Mouse (Mus musculus): ENCODE data around the gene Tex48. TPM values are rescaled to one million over a fixed set of nuclear protein-coding genes. Genes with fewer than 3 reads are reported as not detected.

The Tex48 gene
- total and polyA plus RNA-seq, 3 experiments = not detected

Other genes starting within 250 kb of the Tex48 start
- 19.3 and 28.0 TPM in 2 replicates for gene Akna, start 219.1 kb downstream of the Tex48 start, total RNA-seq (2012; rRNA removed)
- 5.1 and 6.5 TPM in 2 replicates for gene Akna, start 219.1 kb downstream of the Tex48 start, total RNA-seq (2014; rRNA removed)
- 28.5 and 37.5 TPM in 2 replicates for gene Akna, start 219.1 kb downstream of the Tex48 start, polyA plus RNA-seq (2012; ENCODE audit: insufficient read length, low read depth)
- gene Whrn, start 126.4 kb downstream of the Tex48 start, total RNA-seq (2012; rRNA removed) = 2.8 and 4.5 TPM in 2 replicates
- gene Whrn, start 126.4 kb downstream of the Tex48 start, total RNA-seq (2014; rRNA removed) = 0.72 and 0.99 TPM in 2 replicates
- gene Whrn, start 126.4 kb downstream of the Tex48 start, polyA plus RNA-seq (2012; ENCODE audit: insufficient read length, low read depth) = 9.4 and 9.6 TPM in 2 replicates
- gene Atp6v1g1, start 77.7 kb downstream of the Tex48 start, total RNA-seq (2012; rRNA removed) = 70.4 and 78.7 TPM in 2 replicates
- gene Atp6v1g1, start 77.7 kb downstream of the Tex48 start, total RNA-seq (2014; rRNA removed) = 143 and 154 TPM in 2 replicates
- gene Atp6v1g1, start 77.7 kb downstream of the Tex48 start, polyA plus RNA-seq (2012; ENCODE audit: insufficient read length, low read depth) = 95.1 and 111 TPM in 2 replicates
- gene Tmem268, start 63.6 kb downstream of the Tex48 start, total RNA-seq (2012; rRNA removed) = 9.4 TPM in 2 replicates
- gene Tmem268, start 63.6 kb downstream of the Tex48 start, total RNA-seq (2014; rRNA removed) = 8.3 and 9.9 TPM in 2 replicates
- 10.5 and 11.1 TPM in 2 replicates for gene Tmem268, start 63.6 kb downstream of the Tex48 start, polyA plus RNA-seq (2012; ENCODE audit: insufficient read length, low read depth)
- gene Gm11213, start 17.2 kb downstream of the Tex48 start, total RNA-seq (2012; rRNA removed) = not detected in 2 replicates
- gene Gm11213, start 17.2 kb downstream of the Tex48 start, total RNA-seq (2014; rRNA removed) = not detected in 2 replicates
- not detected in 2 replicates for gene Gm11213, start 17.2 kb downstream of the Tex48 start, polyA plus RNA-seq (2012; ENCODE audit: insufficient read length, low read depth)
- gene Gm11214, start 41.0 kb upstream of the Tex48 start, total RNA-seq (2012; rRNA removed) = not detected in 2 replicates
- gene Gm11214, start 41.0 kb upstream of the Tex48 start, total RNA-seq (2014; rRNA removed) = not detected in 2 replicates
- gene Gm11214, start 41.0 kb upstream of the Tex48 start, polyA plus RNA-seq (2012; ENCODE audit: insufficient read length, low read depth) = 0.67 and 0.72 TPM in 2 replicates
- gene Tnfsf15, start 122.7 kb upstream of the Tex48 start, total RNA-seq (2012; rRNA removed) = 62.5 and 93.9 TPM in 2 replicates
- 127 and 139 TPM in 2 replicates for gene Tnfsf15, start 122.7 kb upstream of the Tex48 start, total RNA-seq (2014; rRNA removed)
- 47.0 and 63.3 TPM in 2 replicates for gene Tnfsf15, start 122.7 kb upstream of the Tex48 start, polyA plus RNA-seq (2012; ENCODE audit: insufficient read length, low read depth)
- gene Tnfsf8, start 238.9 kb upstream of the Tex48 start, total RNA-seq (2012; rRNA removed) = 15.6 and 22.8 TPM in 2 replicates
- gene Tnfsf8, start 238.9 kb upstream of the Tex48 start, total RNA-seq (2014; rRNA removed) = 67.9 and 72.5 TPM in 2 replicates
- gene Tnfsf8, start 238.9 kb upstream of the Tex48 start, polyA plus RNA-seq (2012; ENCODE audit: insufficient read length, low read depth) = 19.4 and 19.8 TPM in 2 replicates

Measured in CH12.LX (cell line).